Mouse (Mus musculus) lung, adult 18-20 months (tissue): ENCODE measurements around the gene Dusp6.

Source experiments
- DNase-seq, 2 experiments: peaks; one replicate each; pipeline ENCODE4 v3.0.0; 2022; ENCODE audit warnings: mixed read lengths in 2 of 2

Gene Dusp6

DNA sequence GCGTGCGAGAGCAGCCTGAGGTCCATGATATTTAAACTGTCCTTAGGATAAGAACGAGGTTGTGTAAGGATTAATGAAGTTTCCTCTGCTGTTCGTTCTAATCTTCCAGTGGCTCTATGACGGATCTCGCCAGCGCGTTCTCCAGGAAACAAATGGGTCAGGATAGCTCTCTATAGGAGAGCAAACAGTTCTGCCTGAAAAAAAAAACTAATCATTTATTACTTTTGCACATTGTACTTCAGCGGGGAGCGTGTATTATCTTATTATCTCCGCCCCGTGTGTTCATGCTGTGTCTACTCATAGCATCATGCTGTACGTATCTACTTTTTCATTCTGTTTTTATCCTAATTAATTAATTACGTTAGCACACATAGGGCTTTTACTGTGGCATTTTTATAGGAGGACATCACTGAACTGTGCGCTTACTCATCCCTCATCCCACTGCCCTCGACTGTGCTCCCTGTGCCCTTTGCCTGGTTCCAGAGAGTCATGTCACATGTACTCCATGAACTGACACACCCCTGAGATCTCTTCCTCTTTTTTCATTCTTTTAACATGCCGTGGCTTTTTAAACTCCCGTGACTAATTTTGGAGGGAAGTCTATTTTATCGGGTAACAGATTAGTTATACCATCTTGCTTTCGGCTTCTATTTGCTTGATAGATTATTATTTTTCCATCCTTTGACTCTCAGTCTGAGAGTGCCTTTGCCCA, 16.1 kb upstream of the Dusp6 start:
- DNase-seq, result no peak

DNA sequence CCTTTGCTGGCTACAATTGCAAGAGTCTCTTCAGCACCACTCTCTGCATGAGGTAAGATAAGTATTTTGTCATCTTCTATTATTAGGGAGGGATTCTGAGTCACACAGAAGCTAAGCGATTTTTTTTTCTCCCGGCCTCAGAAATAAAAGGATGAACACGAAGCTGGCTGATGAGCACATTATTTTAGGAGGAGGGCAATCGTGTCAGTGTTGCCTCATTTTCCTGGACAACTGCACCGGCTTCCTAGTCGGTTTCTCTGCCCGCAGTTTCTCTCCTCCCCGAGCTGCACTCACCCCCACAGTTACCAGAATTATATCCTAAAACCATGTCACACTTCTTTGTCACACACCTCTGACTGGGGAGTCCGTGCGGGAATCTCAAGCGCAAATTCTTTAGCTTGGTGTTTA, 12.2 kb upstream of the Dusp6 start:
- no peak for DNase-seq

DNA sequence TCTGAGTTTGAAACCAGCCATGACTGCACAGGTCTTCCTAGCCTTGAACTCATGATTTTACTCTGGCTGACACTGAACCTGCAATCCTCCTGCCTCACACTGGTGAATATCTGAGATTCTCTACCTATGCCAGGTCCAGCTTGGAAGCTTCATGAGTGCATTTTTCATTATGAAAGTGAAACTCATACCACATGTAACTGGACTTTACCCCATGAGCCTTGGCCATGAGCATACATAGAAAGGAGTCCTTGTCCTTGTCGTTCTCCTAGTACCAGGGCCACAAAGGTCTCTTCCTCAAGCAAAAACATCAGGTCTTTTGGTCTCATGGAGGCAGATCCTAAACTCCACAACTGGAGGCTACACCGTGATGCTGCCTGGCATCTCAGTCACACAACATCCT, 9.6 kb upstream of the Dusp6 start:
- no peak for DNase-seq

DNA sequence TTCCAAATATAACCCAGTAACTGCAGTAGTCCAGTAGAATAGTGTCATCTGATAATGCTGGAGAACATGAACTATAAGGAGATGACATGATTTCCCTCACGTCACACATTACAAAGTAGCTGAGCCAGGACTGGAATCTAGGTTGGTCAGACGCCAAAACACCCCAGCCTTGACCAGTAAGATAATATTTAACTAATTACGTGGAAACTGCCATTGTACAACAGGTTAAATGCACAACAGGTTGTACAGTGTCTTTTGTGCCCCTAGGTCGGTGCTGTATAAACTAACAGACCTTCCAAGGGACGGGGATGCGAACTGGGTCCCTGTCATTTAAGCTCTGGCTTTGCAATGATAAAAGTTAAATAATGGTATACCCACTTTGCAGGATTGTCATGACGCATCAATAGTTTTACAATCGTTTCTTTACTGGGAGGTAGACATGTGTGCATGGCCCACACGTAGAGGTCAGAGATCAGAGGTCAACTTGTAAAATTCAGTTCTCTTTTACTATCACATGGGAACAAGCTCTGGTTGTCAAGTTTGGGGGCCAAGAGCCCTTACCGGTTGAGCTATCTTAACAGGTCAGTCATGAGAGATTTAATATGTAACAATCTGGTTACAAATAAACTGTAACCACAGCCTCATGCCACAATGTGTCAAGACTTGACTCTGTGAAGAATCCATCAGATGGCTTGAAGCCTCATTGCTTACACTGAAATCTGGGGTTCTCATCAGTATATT, 7.0 kb upstream of the Dusp6 start:
- no peak for DNase-seq

DNA sequence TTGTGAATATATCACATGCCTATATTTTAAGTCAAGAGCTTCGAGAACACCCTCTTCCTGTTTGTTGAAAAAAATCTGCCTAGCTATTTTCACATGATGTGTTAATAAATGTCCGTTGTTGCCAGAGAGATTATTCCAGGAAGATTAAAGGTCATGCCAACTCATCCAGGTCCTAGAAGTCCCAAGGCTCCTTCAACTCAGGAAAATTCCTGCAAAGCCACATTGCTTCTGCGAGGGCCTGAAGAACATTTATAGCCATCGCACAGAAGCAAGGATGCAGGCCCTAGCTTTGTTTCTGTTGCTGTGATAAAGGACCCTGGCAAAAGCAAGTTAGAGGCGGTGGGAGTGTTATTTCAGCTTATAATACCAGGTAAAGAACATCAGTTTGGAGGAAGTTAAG, 5.5 kb upstream of the Dusp6 start:
- DNase-seq, result no peak

DNA sequence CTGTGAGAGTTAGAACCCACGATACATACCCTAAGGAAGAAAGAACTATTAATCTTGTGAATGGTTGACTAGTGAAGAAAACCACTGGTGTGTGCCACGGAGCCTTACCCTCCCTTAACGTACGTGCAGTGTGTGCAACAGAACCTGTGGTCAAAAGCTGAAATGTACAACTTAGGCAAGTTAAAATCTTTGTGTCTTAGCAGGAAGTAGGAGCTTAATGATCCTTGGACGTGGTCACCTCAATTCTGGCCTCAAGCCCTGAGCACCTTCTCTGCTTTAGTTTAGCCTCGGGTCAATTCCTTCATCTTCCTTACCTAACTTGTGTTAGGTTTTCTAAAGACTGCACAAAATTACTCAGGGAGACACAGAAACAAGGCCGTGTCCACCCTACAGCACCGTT, 3.2 kb upstream of the Dusp6 start:
- no peak for DNase-seq

DNA sequence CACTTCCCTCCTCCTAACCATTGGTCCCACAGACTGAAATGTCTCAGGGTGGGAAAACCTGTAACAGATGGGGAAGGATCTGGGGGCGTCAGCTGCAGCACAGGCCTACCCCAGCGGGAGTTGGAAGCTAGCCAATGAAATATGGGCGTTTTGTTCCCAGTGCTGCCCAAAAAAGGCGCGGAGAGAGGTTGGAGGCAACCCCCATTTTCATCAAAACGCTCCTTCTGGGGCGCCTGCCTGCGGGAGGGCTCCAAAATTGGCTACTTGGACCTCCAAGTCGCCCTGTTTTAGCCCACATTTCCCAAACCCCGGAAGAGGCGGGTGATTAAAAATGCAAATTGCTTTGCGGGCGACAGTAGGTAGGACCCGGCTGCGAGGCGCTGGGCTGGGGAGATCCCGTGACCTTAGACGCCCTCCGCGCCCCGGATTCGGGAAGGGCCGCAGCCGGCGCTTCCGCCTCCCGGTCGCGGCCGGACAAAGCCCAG, 1.8 kb upstream of the Dusp6 start:
- DNase-seq, result no peak

DNA sequence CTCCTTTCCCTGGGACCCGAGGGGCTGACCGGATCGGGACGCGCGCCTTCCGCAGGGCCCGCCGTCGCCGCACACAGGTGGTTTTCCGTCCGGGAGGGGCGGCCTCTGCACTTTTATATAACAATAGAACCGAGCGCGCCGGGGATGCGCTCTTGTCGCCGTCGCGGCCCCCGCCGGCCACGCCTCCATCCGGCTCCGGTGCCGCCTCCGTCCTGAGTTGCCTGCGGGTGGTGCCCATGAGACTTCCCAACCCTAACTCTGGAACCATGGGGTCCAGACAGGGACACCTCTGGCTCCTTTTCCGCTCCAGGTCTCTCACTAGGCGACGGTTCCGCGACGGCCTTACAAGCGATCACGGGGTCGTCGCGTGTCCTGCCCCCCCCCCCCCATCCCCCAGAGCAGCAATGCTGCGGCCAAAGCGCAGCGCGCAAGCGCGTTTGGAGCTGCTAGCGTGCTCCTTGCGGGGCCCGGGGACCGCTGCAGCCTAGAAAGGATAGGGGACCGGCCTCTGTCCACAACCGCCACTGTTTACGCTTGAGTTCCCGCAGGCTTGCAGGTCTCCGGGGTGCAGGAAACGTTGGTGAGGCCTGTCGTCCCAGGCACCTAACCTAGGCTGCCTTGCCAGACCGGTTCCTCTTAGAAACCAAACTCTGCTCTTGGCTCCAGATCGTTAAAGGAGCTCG, 1.3 kb upstream of the Dusp6 start:
- DNase-seq, result peak; percentile 90

DNA sequence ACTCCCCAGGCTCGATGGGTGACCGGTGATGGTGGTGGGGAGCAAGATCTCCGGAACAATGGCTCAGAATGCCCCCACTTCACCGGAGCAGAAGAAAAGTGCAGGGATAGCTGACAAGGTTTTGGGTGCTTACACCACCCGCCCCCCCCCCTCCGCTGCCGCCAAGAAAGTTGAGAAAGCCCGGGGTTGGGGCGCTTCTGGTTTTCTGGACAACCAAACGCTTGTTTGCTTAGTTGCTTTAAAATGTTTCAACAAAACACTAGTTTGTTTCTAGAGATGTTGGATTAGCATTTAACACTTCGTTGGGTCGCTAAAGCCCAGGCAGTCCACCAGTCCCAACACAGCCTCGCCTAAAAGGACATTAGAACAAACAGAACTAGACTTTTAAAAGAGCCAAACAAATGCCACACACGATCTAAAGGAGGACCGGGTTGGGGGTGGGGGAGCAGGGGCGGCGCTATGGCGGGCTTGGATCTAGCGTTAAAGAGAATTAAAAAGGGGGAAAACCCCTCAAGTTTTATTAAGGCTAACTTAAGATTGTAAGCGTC, 638 bp upstream of the Dusp6 start:
- no peak for DNase-seq

DNA sequence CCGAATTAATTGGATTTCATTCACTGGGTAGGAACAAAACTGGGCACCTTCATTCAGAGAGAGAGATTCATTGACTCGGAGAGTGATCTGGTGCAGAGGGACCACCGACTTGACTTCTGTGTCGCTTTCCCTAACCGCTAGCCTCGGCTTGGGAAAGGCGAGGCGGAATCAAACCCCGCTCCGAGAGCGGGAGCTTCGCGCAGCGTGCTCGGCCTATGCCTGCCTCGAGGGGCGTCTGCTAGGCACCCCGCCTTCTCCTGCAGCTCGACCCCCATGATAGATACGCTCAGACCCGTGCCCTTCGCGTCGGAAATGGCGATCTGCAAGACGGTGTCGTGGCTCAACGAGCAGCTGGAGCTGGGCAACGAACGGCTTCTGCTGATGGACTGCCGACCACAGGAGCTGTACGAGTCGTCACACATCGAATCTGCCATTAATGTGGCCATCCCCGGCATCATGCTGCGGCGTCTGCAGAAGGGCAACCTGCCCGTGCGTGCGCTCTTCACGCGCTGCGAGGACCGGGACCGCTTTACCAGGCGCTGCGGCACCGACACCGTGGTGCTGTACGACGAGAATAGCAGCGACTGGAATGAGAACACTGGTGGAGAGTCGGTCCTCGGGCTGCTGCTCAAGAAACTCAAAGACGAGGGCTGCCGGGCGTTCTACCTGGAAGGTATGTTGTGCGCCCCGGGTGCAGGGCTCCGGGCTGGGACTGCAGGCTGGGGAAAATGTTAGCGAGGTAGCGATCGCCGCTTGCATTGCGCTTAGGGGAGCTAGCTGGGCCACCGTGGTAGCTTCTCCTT, 589 bp downstream of the Dusp6 start:
- peak; percentile 44 to 50 for DNase-seq

DNA sequence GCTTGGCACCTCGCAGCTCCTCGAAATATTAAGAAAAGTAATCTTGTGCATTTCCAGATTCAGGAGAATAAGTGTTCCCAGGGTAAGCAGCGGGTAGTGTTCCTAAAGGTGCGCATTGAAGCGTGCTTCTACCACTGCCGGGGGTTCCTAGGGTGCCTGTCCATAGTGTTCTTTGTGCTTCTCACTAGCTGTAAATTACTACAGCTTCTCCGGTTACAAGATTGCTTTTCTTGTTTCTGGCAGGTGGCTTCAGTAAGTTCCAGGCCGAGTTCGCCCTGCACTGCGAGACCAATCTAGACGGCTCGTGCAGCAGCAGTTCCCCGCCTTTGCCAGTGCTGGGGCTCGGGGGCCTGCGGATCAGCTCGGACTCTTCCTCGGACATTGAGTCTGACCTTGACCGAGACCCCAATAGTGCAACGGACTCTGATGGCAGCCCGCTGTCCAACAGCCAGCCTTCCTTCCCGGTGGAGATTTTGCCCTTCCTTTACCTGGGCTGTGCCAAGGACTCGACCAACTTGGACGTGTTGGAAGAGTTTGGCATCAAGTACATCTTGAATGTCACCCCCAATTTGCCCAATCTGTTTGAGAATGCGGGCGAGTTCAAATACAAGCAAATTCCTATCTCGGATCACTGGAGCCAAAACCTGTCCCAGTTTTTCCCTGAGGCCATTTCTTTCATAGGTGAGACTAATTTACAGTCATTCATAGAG, 1.4 kb downstream of the Dusp6 start:
- peak; percentile 30 to 33 for DNase-seq

DNA sequence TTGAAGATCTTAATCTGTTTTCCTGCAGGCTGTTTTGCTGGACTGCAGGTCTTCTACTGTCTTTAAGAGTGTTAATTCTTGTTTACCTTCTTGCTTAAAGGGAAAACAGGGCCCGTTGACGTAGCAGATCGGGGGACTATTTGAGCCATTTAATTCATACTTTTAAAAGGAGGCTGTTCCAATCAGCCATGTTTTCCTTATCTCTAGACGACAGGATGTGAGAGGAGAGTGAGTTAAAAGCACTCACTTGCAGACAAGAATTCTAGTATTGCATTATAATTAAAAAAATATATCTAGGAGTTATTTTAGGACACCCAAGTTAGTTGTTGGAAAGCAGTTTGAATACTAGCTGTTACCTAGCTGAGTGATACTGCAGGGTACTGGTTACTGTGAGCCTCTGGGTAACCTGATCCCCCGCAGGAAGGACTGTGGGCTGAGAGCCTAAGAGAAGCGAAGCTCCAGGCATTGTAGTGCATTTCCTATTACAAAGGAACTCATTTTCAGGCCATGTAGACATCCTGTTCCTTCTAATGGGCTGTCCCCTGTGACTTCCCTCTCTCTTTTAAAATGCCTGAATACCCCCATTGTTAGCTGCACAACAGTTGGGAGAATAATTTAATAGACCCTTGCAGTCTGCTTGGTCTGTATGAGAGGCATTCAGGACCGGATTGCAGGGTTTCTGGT, 2.1 kb downstream of the Dusp6 start:
- peak; percentile 26 to 63 for DNase-seq

DNA sequence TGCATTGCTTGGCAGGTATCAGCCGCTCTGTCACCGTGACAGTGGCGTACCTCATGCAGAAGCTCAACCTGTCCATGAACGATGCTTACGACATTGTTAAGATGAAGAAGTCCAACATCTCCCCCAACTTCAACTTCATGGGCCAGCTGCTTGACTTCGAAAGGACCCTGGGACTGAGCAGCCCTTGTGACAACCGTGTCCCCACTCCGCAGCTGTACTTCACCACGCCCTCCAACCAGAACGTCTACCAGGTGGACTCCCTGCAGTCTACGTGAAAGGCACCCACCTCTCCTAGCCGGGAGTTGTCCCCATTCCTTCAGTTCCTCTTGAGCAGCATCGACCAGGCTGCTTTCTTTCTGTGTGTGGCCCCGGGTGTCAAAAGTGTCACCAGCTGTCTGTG, 3.0 kb downstream of the Dusp6 start:
- peak in 1 of 2 experiments; percentile 18 for DNase-seq

DNA sequence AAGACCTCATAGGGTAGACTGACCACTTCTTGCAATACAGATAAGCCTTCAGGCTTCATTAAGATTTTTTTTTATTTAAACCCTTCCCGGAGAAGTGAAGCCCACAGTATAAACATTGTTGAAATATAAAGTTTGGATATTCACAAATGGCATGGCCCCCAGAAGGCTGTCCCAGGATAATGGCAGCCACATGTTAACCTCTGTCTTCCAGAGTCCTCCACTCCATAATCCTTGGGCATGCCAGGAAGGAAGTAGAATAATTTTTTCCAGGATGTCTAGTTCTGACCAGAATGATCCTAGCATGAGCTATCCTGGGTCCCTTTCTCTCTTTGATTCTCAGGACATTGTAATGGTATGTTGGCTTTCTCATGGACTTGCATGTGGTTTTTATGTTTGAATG, 4.6 kb downstream of the Dusp6 start:
- DNase-seq, result no peak

DNA sequence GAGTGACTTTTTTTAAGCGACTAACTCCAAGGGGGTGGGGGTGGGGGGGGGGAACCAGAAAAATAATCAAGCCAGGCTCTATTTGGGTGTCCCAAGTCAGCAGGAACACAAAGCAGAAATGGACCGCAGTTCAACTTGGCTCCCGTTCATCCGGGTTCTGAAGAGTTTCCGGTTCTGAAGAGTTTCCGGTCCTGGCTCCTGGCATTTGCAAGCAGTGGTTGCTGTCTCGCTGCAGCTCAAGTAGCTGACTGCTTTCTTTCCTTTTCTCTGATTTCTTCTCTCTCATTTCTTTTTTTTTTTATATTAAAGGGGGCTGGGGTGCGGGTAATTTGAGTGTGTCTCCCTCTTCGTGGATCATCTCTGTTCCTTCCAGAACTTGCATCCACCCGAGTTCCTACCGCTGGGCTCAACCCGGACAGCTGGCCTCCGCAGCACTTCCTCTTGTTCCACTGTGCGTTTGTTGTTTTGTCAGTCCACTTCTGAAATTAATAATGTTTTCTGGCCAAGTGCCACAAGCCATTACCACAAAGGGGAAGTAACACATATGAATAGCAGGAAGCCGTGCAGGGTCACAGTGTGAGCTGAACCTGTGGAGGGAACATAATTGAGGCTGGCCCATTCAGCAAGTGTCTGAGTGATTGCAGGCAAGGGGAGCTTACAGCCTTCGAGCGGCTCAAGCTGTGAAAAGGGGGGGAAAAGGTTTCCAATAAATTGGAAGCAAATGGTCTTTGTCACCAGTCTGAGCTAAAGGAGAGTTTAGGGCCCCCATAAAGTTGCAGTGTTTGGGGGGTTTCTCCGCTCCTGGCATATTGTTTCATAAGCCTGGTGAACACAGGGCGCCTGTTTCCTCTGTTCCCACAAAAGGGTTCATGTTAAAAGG, 5.6 kb downstream of the Dusp6 start:
- peak; percentile 80 to 90 for DNase-seq

DNA sequence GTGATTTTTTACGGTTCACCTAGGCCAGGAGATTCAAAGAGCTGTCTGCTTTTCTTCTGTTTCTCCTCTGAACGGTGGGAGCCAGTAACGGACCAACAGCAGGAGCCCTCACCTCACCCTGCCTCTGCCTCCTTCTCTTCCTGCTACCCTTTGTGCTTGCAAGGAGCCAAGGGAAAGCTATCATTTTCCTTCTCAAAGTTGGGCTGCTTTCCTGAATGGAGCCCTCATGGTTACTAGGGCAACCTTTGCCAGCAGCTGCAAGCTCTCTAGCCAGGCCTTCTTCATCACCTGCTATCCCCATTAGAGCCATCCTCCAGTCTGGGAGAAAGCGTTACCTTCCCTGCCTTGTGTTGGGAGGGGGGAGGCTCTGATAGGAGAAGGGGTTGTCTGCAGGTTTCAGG, 6.3 kb downstream of the Dusp6 start:
- DNase-seq, result peak in 1 of 2 experiments; percentile 7

DNA sequence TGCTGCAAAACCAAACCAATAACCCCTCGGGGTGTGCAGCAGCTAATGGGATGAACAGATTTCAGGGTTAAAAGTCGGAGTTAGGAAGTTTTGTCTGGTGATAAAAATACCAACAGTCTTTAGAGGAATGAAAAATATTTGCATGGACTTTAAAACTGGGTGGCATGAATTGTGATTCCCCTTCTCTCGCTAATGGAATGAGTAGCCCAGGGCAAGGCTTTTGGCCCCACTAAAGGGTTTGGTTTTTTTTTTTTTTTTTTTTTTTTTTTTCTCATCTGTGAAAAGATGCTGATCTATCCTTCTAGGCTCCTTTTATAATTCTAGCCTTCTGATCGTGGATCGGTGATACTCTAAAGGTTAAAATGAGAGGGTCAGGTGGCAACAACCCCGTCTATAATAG, 6.7 kb downstream of the Dusp6 start:
- no peak for DNase-seq

DNA sequence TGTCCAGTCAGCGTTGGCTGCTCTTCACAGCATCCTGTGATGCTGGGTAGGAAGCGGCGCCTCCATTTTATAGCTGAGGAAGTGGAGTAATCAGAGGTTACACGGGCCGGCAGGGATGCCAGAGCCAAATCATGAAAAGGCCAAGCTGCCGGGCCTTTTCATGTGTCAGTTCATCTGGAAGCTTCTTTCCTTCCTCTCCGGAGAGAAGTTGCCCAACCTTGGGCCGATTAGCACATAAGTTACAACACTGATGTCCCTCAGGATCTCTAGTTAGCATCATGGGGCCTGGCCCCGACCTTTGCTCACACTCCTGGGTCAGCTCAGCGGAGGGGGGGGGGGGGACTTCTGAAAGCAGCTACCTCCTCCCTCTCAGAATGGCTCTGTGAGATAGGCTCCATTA, 7.4 kb downstream of the Dusp6 start:
- peak; percentile 81 for DNase-seq

DNA sequence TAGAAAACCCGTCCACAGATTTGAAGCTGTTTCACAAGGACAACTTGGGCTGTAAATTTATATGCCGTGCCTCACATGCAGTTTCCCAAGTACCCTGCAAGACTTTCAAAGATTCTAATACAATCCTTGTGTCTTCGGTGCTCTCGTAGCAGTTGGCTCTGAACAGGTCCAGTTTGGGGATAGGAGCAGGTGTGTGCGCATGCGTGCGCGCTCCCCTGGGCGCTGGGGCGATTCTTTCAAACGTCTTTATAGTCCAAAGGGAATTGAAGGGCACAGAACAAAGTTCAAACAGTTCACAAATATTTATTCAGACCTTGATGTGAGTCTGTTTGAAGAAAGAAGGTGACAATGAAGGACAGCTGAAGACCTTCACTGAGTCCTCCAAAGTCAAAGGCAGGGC, 8.0 kb downstream of the Dusp6 start:
- no peak for DNase-seq

DNA sequence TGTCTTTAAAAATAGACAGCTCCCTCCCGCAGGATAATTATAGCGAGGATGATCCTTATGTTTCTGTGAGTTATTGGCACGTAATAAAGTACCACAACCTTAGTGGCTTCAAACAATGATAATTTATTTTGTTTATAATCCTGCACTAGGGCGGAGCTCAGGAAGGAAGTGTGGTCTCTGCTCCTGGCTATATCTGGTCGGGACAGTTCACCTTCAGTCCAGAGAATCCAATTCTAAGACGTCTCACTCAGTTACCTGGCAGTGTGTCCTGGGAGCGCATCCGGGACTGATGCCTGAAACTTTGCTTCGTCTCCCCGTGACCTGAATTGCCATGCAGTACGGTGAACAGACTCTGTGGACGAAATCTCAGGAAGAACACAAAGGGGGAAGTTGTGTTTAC, 10.0 kb downstream of the Dusp6 start:
- no peak for DNase-seq
